Mouse (Mus musculus) ES-E14 (cell line): ENCODE results near the gene Baiap3.

Source experiments
- CHD2 ChIP-seq: IDR thresholded peaks from 2 replicates; pipeline ENCODE4 v1.6.1; 2014; ENCODE audit warnings: mild to moderate bottlenecking, low read depth, low read length, inconsistent platforms
- HCFC1 ChIP-seq: IDR thresholded peaks from 2 replicates; pipeline ENCODE4 v1.6.1; 2012; ENCODE audit warnings: low read length, inconsistent platforms, borderline replicate concordance; ENCODE audit not compliant: insufficient read depth
- MAFK ChIP-seq: IDR thresholded peaks from 2 replicates; pipeline ENCODE4 v1.6.1; 2014; ENCODE audit warnings: mild to moderate bottlenecking, low read depth, low read length, inconsistent platforms; ENCODE audit not compliant: insufficient read depth
- ZC3H11A ChIP-seq: IDR thresholded peaks from 2 replicates; pipeline ENCODE4 v1.6.1; 2012; ENCODE audit warnings: low read depth, mild to moderate bottlenecking, inconsistent platforms, low read length, borderline replicate concordance

GRCm38 (mm10) chr17:25293495-25293894 is 37.3 kb upstream of the Baiap3 start:
- no peak for TF ChIP-seq HCFC1
- no peak for TF ChIP-seq ZC3H11A
- no peak for TF ChIP-seq MAFK
- TF ChIP-seq CHD2, result no peak
